Mouse (Mus musculus) spleen, adult 2 months (tissue): ENCODE measurements at regions not wholly inside any gene's neighbourhood (a gene's known extent, or its start where the extent isn't known, plus 50 kb on each side); places are given as distances from the start of the nearest gene placed in this dataset.

Source experiments
- CTCF ChIP-seq: fragments of 200-500 bp; IDR thresholded peaks from 2 replicates; pipeline ENCODE4 v1.5.1; 2011; ENCODE audit warnings: mild to moderate bottlenecking, inconsistent platforms; ENCODE audit not compliant: insufficient read depth, insufficient read length, insufficient replicate concordance; ENCODE audit errors: extremely low read depth
- POLR2A ChIP-seq: fragments of 200-500 bp; IDR thresholded peaks from 2 replicates; pipeline ENCODE4 v1.6.1; 2011; ENCODE audit warnings: low read depth, low read length, inconsistent platforms

DNA sequence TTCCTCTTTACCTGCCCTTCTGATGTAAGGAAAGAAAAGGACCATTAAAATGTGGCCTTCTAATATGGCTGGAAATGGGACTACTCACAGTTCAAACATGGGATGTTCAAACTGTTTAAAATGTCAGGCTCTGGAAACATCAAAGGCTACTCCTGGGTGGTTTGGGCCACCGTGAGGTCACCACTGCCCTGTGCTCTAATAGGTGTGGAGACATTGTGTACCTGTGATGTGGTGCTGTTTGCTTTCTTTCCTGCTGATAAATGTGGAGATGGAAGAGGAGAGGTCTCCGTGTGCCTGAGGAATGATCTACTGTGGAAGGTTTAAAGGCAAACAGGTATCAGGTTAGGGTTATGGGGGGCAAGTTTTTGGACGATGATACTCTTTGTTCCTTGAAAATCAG lies 194.5 kb upstream of the Paip1 start:
- no peak for TF ChIP-seq CTCF
- TF ChIP-seq POLR2A = no peak
